Mouse (Mus musculus): ENCODE measurements around the gene Cux2. TPM values are rescaled to one million over a fixed set of nuclear protein-coding genes. Genes with fewer than 3 reads are reported as not detected.

Cux2 gene
- total RNA-seq, 2 experiments from 2014 or later = 30.8 to 31.3 TPM

Small RNAs within 50 kb of the gene (microRNA-seq; reads per million reads assigned to microRNA genes)
- gene Mir7031 = 6.2 to 8.9 reads per million in 2 experiments

Other genes with a start within 250 kb of the Cux2 start
- 10 to 100 TPM; 21.3 to 23.4 TPM for gene Sh2b3, start 212.5 kb downstream of the Cux2 start, total RNA-seq (2021)
- gene Pheta1, start 201.1 kb downstream of the Cux2 start, total RNA-seq (2021) = 10 to 100 TPM in 1 of 2 experiments, 1 to 10 TPM in 1; 7.5 to 11.7 TPM
- 1 to 10 TPM; 1.1 to 2.2 TPM for gene Myl2, start 50.8 kb upstream of the Cux2 start, total RNA-seq (2021)
- 1 to 10 TPM in 1 of 2 experiments, under 1 TPM in 1; 0.68 to 1.0 TPM for gene Ccdc63, start 90.7 kb upstream of the Cux2 start, total RNA-seq (2021)
- 100 to 1,000 TPM; 189 to 219 TPM for gene Ppp1cc, start 108.2 kb upstream of the Cux2 start, total RNA-seq (2021)
- 1 to 10 TPM; 2.4 to 3.1 TPM for gene Hvcn1, start 156.7 kb upstream of the Cux2 start, total RNA-seq (2021)
- gene Tctn1, start 214.4 kb upstream of the Cux2 start, total RNA-seq (2021) = 10 to 100 TPM; 10.9 to 12.0 TPM
- gene Pptc7, start 234.3 kb upstream of the Cux2 start, total RNA-seq (2021) = 10 to 100 TPM; 44.9 to 47.9 TPM